Mouse (Mus musculus): ENCODE measurements around the gene Cadps2. TPM values are rescaled to one million over a fixed set of nuclear protein-coding genes. Genes with fewer than 3 reads are reported as not detected.

The Cadps2 gene
- polyA plus RNA-seq, 1 experiment from 2014 or later: 4.3 TPM

DNA sequence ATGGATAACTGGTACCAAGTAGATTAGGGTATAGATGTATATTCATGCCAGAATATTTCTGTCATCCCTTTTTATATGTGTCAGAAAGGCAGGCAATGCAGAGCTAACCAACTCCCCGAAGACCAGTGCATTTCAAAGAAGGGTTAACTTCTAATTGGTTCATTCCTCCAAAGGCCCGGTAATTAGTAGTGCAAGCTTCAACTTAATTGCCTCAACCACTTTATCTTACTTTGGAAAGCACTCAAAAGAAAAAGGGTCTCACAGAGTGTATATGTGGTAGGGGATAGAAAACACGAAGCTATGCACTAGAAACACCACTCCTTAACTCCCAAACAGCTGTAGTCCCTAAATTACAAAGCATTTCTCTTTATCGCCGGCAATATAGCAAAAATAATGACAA, 90.4 kb downstream of the Cadps2 start:
- no peak for ATAC-seq (ENCODE audit: insufficient number of reproducible peaks, insufficient read depth, low FRiP score, low TSS enrichment)
- 71% methylated on average over 5 of the region's 5 CpGs for WGBS

GRCm38 (mm10) chr6:23740010-23740409, 99.2 kb downstream of the Cadps2 start:
- no peak for ATAC-seq (ENCODE audit: insufficient number of reproducible peaks, insufficient read depth, low FRiP score, low TSS enrichment)
- WGBS: 76% methylated on average over 5 of the region's 5 CpGs
- Histone ChIP-seq H3K4me2 (replicated peaks) (no peak overlapping the region), H3K9me3 (no peaks in the 10 kb centered on the region), H3K27ac (no peak overlapping the region), H3K27me3 (no peaks in the 10 kb centered on the region), H3K36me3 (no peaks in the 10 kb centered on the region), H3K9ac (no peak overlapping the region), H3K4me3 (no peak overlapping the region), H3K4me1 (no peaks in the 10 kb centered on the region)

More for the DNA sequence above, 90.4 kb downstream of the Cadps2 start:
- Histone ChIP-seq H3K9me3 (no peaks in the 10 kb centered on the region), H3K27me3 (no peaks in the 10 kb centered on the region), H3K36me3 (no peaks in the 10 kb centered on the region), H3K27ac (no peak overlapping the region), H3K4me3 (no peak overlapping the region), H3K4me1 (no peaks in the 10 kb centered on the region), H3K9ac (no peak overlapping the region), H3K4me2 (replicated peaks) (no peak overlapping the region)

- no peak for ATAC-seq (ENCODE audit: insufficient number of reproducible peaks, insufficient read depth, low FRiP score, low TSS enrichment)
- H3K27ac ChIP-seq: no peak overlapping the region
- H3K9me3 ChIP-seq: no peaks in the 10 kb centered on the region
- 29% methylated on average over 3 of the region's 3 CpGs for WGBS
- no peak overlapping the region for H3K4me3 ChIP-seq
- no peaks in the 10 kb centered on the region for H3K27me3 ChIP-seq
- H3K36me3 ChIP-seq: no peaks in the 10 kb centered on the region
- no peak overlapping the region for H3K4me2 ChIP-seq (replicated peaks)
- no peaks in the 10 kb centered on the region for H3K4me1 ChIP-seq
- no peak overlapping the region for H3K9ac ChIP-seq
Measured at GRCm38 (mm10) chr6:23732750-23733149, 106.5 kb downstream of the Cadps2 start.

DNA sequence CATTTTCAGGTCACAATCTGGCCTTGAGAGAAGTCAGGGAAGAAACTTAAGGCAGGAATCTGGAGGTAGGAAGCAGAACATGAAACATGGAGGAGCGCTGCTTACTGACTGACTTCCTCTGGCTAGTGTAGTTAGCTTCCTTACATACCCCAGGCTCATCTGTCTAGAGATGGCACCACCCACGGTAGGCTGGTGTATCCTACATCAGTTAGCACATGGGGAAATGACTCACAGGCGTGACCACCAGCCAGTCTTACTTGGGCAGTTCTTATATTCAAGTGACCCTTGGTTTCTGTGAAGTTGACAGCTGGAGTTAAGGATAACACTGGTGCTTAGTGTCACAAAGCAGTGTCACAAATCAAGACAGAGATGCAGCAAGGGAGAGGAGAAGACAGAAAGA, 110.6 kb downstream of the Cadps2 start:
- ATAC-seq (ENCODE audit: insufficient number of reproducible peaks, insufficient read depth, low FRiP score, low TSS enrichment): no peak
- H3K36me3 ChIP-seq: no peaks in the 10 kb centered on the region
- 77% methylated on average over 3 of the region's 3 CpGs for WGBS
- no peaks in the 10 kb centered on the region for H3K4me1 ChIP-seq
- H3K27me3 ChIP-seq: no peaks in the 10 kb centered on the region
- H3K9me3 ChIP-seq: no peaks in the 10 kb centered on the region
- no peak overlapping the region for H3K4me3 ChIP-seq
- H3K4me2 ChIP-seq (replicated peaks): no peak overlapping the region
- H3K9ac ChIP-seq: no peak overlapping the region
- H3K27ac ChIP-seq: no peak overlapping the region

GRCm38 (mm10) chr6:23723697-23724096, 115.5 kb downstream of the Cadps2 start:
- Histone ChIP-seq H3K4me3 (no peak overlapping the region), H3K4me2 (replicated peaks) (no peak overlapping the region), H3K27me3 (no peaks in the 10 kb centered on the region), H3K9ac (no peak overlapping the region), H3K9me3 (no peaks in the 10 kb centered on the region), H3K27ac (no peak overlapping the region), H3K36me3 (no peaks in the 10 kb centered on the region), H3K4me1 (no peaks in the 10 kb centered on the region)
- ATAC-seq (ENCODE audit: insufficient number of reproducible peaks, insufficient read depth, low FRiP score, low TSS enrichment): no peak
- 87% methylated on average over 4 of the region's 4 CpGs for WGBS

DNA sequence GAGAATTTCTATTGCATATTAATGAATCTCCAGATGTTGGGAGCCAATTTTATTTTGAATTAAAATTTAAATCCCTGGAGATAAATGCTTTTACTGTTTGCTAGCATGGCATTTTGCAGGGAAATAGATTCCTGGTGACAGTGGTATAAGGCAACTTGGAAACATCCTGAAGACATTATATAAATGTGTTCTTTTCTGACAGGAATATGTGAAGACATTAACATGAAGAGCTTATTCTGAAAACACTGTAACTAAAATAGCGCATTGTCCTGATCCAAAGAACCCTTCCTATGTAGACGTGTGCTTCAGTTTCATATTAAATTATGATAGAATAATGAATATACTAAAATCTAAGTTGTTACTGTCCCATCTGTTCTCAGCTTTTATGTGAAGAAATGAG, 118.8 kb downstream of the Cadps2 start:
- Histone ChIP-seq H3K9ac (no peak overlapping the region), H3K4me1 (no peaks in the 10 kb centered on the region), H3K9me3 (no peaks in the 10 kb centered on the region), H3K4me2 (replicated peaks) (no peak overlapping the region), H3K27ac (no peak overlapping the region), H3K4me3 (no peak overlapping the region), H3K27me3 (no peaks in the 10 kb centered on the region), H3K36me3 (no peaks in the 10 kb centered on the region)
- 86% methylated on average over 2 of the region's 2 CpGs for WGBS
- ATAC-seq (ENCODE audit: insufficient number of reproducible peaks, insufficient read depth, low FRiP score, low TSS enrichment): no peak

- Histone ChIP-seq H3K27ac (no peak overlapping the region), H3K36me3 (no peaks in the 10 kb centered on the region), H3K4me3 (no peak overlapping the region), H3K27me3 (no peaks in the 10 kb centered on the region), H3K4me2 (replicated peaks) (no peak overlapping the region), H3K4me1 (no peaks in the 10 kb centered on the region), H3K9me3 (no peaks in the 10 kb centered on the region), H3K9ac (no peak overlapping the region)
- no peak for ATAC-seq (ENCODE audit: insufficient number of reproducible peaks, insufficient read depth, low FRiP score, low TSS enrichment)
- 82% methylated on average over 3 of the region's 3 CpGs for WGBS
Measured at GRCm38 (mm10) chr6:23707506-23707905, 131.7 kb downstream of the Cadps2 start.

DNA sequence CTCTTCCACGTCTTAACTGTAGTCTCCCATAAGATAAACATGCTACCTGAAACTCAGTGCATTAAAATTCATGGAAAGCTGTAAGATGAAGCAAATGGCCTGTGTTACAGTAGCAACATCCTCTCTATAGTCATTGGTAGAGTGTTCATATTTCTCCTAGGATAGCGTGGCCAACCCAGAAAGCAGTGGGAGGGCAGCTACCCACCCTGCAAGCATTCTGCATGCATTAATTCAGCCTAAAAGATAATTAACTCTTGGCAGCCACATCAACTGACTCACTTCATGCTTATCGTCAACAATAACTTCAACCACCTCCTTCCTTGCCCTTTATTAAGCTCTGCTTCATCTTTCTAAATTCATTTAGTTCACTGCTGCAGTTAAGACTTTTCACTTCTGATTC, 138.3 kb downstream of the Cadps2 start:
- 75% methylated on average over 3 of the region's 3 CpGs for WGBS
- Histone ChIP-seq H3K27me3 (no peaks in the 10 kb centered on the region), H3K4me2 (replicated peaks) (no peak overlapping the region), H3K4me3 (no peak overlapping the region), H3K9ac (no peak overlapping the region), H3K9me3 (no peaks in the 10 kb centered on the region), H3K36me3 (no peaks in the 10 kb centered on the region), H3K4me1 (no peaks in the 10 kb centered on the region), H3K27ac (no peak overlapping the region)
- no peak for ATAC-seq (ENCODE audit: insufficient number of reproducible peaks, insufficient read depth, low FRiP score, low TSS enrichment)

GRCm38 (mm10) chr6:23678172-23678571, 161.0 kb downstream of the Cadps2 start:
- no peaks in the 10 kb centered on the region for H3K4me1 ChIP-seq
- no peak overlapping the region for H3K9ac ChIP-seq
- no peak overlapping the region for H3K4me3 ChIP-seq
- H3K36me3 ChIP-seq: no peaks in the 10 kb centered on the region
- ATAC-seq (ENCODE audit: insufficient number of reproducible peaks, insufficient read depth, low FRiP score, low TSS enrichment): no peak
- no peak overlapping the region for H3K4me2 ChIP-seq (replicated peaks)
- H3K9me3 ChIP-seq: no peaks in the 10 kb centered on the region
- H3K27me3 ChIP-seq: no peaks in the 10 kb centered on the region
- WGBS: 64% methylated on average over 1 of the region's 1 CpGs
- H3K27ac ChIP-seq: no peak overlapping the region

- H3K4me1 ChIP-seq: no peaks in the 10 kb centered on the region
- 90% methylated on average over 2 of the region's 2 CpGs for WGBS
- H3K4me3 ChIP-seq: no peak within 1 kb of the TSS
- no peak within 1 kb of the TSS for H3K27ac ChIP-seq
- H3K27me3 ChIP-seq: no peaks in the 10 kb centered on the region
- H3K36me3 ChIP-seq: no peaks in the 10 kb centered on the region
- ATAC-seq (ENCODE audit: insufficient number of reproducible peaks, insufficient read depth, low FRiP score, low TSS enrichment): no peak
- H3K9me3 ChIP-seq: no peaks in the 10 kb centered on the region
- H3K4me2 ChIP-seq (replicated peaks): no peak within 1 kb of the TSS
- H3K9ac ChIP-seq: no peak within 1 kb of the TSS
Measured at GRCm38 (mm10) chr6:23655036-23655435, 184.2 kb downstream of the Cadps2 start, which contains the start of gene Rnf148. Gene Rnf148, minus strand, starts transcription at chr6:23655136.

- WGBS: 88% methylated on average over 2 of the region's 2 CpGs
- Histone ChIP-seq H3K4me3 (no peak within 1 kb of the TSS), H3K27me3 (no peaks in the 10 kb centered on the region), H3K4me1 (no peaks in the 10 kb centered on the region), H3K9me3 (no peaks in the 10 kb centered on the region), H3K4me2 (replicated peaks) (no peak within 1 kb of the TSS), H3K36me3 (no peaks in the 10 kb centered on the region), H3K9ac (no peak within 1 kb of the TSS), H3K27ac (no peak within 1 kb of the TSS)
- no peak for ATAC-seq (ENCODE audit: insufficient number of reproducible peaks, insufficient read depth, low FRiP score, low TSS enrichment)
Measured at GRCm38 (mm10) chr6:23650205-23650604, 189.0 kb downstream of the Cadps2 start, which contains the start of gene Rnf133. Gene Rnf133, minus strand, starts transcription at chr6:23650305.

DNA sequence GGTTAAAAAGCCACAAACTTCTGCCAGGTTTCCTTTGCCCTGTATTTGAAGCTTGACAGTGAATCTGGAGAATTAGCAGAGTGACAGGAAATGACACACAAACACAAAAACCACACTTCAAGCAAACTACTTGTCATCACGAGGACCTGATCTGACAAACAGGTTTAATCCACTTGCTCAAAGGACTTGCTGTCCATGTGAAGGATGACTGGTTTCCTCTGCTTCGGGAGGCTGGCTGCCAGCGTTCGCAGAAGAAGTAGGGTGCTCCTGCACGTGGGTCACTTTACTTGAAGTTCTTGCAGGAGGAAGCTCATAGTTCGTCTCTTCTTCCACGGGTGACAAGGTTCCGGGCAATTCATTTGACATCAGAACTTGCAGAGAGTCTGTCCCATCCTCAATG, 190.5 kb downstream of the Cadps2 start:
- 75% methylated on average over 8 of the region's 8 CpGs for WGBS
- no peaks in the 10 kb centered on the region for H3K4me1 ChIP-seq
- H3K27ac ChIP-seq: no peak overlapping the region
- no peak overlapping the region for H3K4me3 ChIP-seq
- H3K36me3 ChIP-seq: no peaks in the 10 kb centered on the region
- no peaks in the 10 kb centered on the region for H3K27me3 ChIP-seq
- H3K4me2 ChIP-seq (replicated peaks): no peak overlapping the region
- no peak overlapping the region for H3K9ac ChIP-seq
- H3K9me3 ChIP-seq: no peaks in the 10 kb centered on the region
- ATAC-seq (ENCODE audit: insufficient number of reproducible peaks, insufficient read depth, low FRiP score, low TSS enrichment): no peak
